Mouse (Mus musculus) lung, postnatal 10 days (tissue): ENCODE results near the gene Cers5.
A peak's percentile ranks its signal among the peaks of the same experiment; 100 is the strongest.
"Not testable (repeated sequence)": the region's sequence is repeated elsewhere in the genome, so short reads cannot be mapped to it uniquely, and the experiment has no call there.

Experiments used
- DNase-seq: peaks from one replicate; pipeline ENCODE4 v3.0.0; 2021

Gene Cers5

DNA sequence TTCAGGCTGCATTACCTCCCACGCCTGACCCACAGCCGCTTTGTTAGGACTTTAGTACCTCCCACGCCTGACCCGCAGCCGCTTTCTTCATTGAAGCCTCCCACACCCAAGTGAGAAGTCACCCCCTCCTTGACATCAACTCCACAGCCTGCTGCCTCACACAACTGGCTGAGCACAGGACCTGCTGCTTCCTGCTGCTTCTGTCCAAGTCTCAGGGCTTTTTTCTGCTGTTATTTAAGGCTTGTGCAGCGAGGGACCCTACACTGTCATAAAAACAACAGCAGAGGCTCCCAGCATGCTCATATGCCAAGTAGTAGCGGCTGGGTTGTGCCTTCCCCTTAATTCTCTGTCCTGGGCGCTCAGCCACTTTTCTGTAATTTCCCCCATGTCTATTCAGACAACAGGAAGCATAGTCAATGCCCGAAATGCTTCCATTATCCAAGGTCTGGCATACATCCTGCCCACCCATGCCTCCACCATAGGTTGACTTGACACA is 15.0 kb upstream of the Cers5 start:
- peak; percentile 65 for DNase-seq

DNA sequence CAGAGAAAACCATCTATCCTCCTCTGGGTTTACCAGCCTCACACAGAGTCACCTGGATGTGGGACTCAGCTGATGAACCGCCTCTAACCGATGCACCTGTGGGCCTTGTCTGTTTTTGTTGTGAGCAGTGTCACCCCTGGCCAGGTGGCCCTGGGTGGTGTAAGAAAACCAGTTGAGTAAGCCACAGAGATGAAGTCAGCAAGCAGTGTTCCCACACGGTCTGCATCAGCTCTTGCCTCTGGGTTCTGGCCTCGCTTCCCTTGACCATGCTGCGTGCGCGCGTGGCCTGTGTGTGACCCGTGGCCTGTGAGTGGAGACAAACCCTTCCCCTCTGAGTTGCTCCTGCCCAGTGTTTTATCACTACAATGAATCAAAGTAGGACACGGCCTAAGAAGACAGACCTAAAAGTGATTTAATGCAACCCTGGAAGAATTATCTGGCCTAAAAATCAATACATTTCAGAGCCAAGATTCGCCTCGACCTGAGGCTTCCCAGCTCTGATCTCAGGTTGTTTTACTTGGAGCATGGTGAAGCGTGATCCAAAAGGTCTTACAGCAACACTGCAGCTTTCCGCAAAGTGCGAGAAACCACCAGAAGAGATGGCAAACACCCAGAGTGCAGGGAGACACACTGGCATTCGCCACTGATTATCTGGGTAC is 6.1 kb upstream of the Cers5 start:
- no peak for DNase-seq

DNA sequence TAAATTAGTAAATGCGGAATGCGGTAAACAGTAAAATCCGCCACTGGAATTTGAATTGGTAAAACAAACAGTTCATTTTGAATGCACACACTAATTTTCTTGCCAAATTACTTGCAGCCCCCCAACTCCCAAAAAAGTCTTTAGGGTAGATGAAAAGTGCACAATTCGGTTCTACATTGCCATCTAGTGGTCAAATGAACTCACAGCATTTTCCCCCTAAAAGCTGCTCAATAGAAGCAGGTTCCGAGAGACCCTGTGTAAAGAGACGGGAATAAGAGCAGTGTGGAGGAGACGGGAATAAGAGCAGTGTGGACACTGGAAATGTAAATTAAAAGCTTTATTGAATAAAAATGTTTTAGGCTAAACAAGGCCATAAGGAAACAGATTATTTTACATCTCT is 5.5 kb upstream of the Cers5 start:
- peak; percentile 50 for DNase-seq

GRCm38 (mm10) chr15:99772925-99773324 is 240 bp upstream of the Cers5 start:
- peak; percentile 3 for DNase-seq

DNA sequence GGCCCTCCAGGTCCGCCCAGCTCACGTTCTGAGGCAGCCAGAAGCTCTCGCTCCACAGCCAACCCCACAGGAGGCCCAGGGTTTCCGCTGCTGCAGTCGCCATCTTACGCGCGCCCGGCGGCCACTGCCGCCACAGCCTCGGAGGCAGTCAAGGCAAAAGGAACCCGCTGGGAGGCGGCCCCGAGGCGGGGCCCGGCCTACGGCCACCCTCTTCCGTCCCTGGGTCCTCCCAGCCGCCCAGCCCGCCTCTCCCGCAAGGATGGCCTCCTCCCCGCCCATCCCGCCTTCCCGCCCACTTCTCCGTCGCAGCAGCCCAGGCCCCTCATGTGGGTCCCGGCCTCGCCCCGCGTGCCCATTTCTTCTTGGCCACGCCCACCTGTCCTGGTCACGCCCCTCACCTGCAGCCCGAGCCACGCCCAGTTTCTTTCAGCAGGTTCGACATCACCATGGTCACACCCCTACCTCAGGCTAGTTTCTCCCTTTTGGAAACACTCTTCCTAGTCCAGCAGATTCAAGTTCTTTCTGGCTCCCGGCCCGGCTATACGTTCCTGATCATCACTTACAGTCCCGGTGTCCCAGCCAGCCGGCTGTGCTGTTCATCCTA is 306 bp downstream of the Cers5 start:
- DNase-seq: peak; percentile 95

DNA sequence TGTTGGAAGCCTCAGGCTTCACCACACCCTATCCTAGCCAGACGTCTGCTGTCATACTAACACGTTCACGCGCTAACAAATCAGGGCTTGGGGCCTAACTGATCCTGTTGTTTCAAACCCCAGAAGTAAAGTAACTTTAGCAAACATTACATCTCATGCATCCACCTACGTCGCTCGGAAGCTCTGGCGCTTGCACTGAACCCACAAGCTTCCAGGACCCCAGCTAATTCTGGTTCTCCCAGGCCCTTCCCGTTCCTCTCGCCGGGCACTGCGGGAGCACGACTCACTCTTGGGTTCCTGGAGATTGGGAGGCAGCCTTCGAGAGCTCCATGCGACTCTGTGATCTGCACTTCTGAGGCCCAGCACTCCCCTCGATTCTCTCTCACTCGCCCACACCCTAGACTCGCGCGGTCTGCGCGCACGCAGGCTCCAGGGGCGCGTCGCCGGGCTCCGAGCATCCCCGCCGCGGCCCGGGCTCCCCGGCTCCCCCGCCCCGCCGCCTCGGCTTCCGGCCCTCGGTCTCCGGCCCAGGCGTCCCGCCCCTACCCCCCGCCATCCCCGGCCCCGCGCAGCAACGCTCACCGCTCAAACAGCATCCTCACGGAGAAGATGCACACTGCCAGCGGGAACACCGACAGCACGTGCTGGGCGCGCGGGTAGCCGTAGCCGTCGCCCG is 946 bp downstream of the Cers5 start:
- DNase-seq: peak; percentile 41

DNA sequence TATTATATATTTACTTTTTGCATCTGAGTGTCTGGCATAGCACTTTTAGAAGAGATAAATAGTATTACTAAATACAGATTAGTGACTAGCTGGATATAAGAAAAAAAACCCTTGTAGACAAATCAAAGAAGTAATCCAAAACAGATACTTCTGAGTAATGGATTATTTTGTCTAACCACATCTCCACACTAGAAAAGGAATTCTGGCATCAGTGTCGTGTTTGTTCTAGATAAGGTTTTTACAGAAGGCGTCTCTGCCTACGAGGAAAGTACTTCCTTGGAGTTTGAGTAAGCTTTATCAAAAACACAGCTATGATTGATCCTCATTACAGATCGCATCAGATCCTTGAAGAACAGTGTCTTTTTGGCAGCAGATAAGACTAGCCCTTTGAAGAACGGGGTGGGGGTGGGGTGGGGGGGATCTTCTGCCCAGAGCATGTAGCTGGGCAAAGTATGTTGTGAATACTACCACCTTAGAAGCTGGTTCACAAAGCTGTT is 1.6 kb downstream of the Cers5 start:
- DNase-seq: no peak

DNA sequence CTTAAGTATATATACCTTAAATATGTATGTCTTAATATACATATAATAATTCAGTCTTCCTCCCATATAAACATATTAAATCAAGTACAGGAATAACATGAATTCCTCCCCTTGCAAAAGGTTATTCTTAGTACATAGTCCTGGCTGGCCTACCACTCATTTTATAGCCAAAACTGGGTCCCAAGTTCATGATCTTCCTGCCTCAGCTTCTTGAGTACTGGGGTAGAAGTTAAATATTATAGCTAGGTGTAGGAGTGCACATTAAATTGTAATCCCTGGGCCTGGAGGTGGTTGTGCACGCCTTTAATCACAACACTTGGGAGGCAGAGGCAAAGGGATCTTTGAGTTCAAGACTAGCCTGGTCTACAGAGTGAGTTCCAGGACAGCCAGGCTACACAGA is 3.9 kb downstream of the Cers5 start:
- DNase-seq: no peak

GRCm38 (mm10) chr15:99767467-99767866 is 5.2 kb downstream of the Cers5 start:
- DNase-seq: no peak

DNA sequence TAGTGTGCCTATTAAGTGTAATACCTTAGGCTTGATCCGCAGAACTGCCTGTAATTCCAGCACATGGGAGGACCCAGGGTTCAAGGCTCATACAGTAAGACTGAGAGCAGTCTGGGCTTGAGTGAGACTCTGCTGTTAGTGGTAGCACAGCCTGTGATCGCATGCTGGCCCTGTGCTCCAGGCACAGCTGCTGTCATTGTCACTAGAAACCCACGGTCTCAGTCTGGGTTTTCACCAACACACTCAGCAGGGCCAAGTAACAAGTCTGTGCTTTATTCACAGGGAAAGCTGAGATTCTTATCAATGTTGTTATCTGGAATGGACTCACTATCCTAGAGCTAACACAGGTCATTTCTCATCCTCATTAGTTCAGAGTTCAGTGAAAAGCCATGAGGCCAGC is 18.5 kb downstream of the Cers5 start:
- no peak for DNase-seq

DNA sequence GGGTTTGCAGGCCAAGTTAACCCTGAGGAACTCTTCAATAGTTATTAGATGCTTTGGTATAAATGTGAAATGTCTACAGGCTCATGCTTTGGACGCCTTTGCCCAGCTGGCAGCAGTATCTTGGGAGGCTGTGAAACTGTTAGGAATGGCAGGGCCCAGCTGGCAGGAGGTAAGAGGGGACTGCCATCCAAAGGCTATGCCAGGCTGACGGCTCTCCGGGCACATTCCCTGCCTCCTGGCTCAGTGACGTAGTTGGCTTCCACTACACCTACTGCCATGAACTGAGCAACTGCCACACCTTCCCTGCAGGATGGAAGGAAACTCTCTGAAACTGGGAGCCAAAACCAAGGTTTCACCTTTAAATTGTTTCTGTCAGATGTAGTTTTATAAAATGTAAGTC is 32.5 kb downstream of the Cers5 start:
- no peak for DNase-seq

- DNase-seq: no peak
These were observed 36.0 kb downstream of the Cers5 start for GRCm38 (mm10) chr15:99736675-99737074.

DNA sequence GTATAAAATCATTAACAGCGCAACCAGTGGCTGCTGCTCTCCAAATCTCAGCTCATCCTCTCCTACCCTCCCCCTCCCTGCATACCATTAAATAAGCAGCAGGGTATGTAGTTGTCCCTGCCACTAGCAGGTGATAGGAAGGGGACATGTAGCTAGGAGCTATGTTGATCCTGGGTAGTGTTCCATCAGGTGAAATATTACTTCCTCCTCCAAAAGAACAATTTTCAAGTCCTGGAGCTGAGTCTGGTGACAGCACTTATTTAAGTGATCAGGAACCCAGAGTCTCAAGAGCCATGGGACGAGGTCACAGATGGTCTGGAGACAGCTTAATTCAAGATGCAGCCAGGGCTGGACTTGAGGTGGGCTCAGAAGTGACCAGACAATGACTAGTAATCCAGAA is 37.1 kb downstream of the Cers5 start:
- peak; percentile 100 for DNase-seq

- no peak for DNase-seq
These were observed 39.5 kb downstream of the Cers5 start for GRCm38 (mm10) chr15:99733186-99733585.

DNA sequence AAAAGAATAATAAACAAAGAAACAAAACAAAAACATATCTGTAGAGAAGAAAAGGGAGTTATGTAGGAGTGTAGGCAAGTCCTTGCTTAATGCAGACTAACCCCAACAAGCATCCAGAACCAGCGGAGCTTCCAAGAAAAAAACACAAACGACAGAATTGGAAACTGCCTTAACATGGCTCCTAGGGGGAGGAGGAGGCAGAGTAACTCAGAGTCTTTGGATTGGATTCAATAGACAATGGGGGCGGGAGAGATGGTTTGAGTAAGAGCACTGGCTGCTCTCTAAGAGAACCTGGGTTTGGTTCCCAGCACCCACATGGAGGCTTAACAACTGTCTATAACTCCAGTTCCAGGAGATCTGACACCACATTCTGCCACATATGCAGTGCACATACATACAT is 41.0 kb downstream of the Cers5 start:
- DNase-seq: no peak

GRCm38 (mm10) chr15:99731167-99731566 is 41.5 kb downstream of the Cers5 start:
- no peak for DNase-seq

- DNase-seq: no peak
These were observed 43.5 kb downstream of the Cers5 start for GRCm38 (mm10) chr15:99729056-99729783.

DNA sequence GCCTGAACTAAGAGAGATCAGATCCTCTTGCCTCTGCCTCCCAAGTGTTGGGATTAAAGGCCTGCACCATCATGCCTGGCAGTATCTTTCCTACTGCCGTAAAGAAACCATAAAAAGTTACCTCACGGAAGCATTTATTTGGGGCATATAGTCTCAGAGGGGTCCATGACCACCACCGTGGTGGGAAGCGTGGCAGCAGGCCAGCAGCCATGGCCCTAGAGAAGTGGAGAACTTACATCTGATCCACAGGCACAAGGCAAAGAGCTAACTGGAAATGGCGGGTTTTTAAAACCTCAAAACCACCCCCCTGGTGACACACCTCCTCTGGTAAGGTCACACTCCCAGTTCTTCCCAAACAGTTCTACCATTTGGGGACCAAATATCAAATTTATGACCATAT is 44.5 kb downstream of the Cers5 start:
- DNase-seq: no peak

- DNase-seq: no peak
These were observed 45.2 kb downstream of the Cers5 start for GRCm38 (mm10) chr15:99727525-99727924.

GRCm38 (mm10) chr15:99727039-99727438 is 45.6 kb downstream of the Cers5 start:
- DNase-seq: not testable (repeated sequence)

DNA sequence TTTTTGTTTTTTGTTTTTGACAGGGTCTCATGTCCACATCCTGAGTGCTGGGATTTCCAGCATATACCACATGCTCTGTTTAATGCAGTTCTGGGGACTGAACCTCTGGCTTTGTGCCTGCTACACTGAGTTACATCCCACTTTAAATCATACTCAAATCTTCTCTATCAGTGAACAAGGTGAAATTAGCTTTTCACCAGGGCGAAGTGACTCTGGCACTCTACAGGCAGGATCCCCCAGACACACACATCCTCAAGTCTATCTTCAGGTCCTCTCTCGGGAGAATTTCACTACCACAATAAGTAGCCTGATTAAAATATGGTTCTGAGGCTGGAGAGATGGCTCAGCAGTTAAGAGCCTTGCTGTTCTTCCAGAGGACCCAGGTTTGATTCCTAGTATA is 46.1 kb downstream of the Cers5 start:
- DNase-seq: no peak

DNA sequence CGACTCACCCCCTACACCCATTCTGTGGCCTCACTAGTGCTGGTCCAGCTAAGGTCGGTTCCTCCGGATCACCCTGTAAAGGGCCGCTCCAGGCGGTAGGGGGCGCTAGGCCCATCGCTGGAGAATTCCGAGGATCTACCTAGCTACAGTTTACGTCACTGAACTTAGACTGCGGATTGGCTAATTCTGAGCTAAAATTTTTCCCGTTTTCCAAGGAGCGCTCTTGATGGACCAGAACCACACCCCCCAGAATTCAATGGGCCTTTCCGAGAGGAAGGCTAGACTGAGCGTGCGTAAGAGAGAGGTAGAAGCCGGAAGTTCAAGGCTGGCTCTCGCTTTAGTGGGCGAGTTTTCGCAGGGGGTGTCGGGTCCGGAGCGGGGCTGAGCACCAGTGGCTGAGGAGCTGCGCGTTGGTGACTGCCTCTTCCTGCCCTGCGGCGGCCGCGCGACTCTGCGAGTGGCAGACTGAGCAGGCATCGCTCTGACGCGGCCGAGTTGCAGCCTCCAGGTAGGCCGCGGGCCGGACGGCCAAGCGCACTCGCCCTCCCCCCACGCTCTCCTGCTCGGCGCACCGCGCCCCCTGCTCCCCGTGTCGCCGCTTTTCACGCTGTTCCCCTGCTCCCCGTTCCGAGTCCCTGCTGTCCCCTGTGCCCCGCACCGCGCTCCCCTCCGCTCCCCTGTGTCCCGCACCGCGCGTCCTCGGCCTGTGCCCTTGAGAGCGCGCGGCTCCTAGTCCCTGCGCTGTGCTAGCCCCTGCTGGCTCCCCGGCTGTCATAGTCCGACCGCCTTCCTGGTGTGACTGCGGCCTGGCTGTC is 47.1 kb downstream of the Cers5 start, which contains the start of gene Cox14:
Gene Cox14, plus strand, starts transcription at position 278 of the 815 bp plus-strand sequence.
- peak; percentile 97 for DNase-seq
